Mouse (Mus musculus) myocyte (in vitro differentiated cells): ENCODE measurements around the gene Thada.

ENCODE experiments used
- MYOD1 ChIP-seq, 3 experiments: IDR thresholded peaks; one replicate each; pipeline ENCODE4 v1.6.1; 2011; ENCODE audit warnings: control low read depth in 2 of 3, low read depth in 2 of 3, mild to moderate bottlenecking in 2 of 3, moderate library complexity in 1 of 3; ENCODE audit not compliant: insufficient read length in 2 of 3, control insufficient read depth in 1 of 3
- POLR2A ChIP-seq: IDR thresholded peaks from one replicate; pipeline ENCODE4 v1.6.1; 2011; ENCODE audit warnings: low read depth, mild to moderate bottlenecking, control low read depth, moderate library complexity; ENCODE audit not compliant: insufficient read length
- USF1 ChIP-seq: IDR thresholded peaks from one replicate; pipeline ENCODE4 v1.6.1; 2011; ENCODE audit warnings: low read depth, mild to moderate bottlenecking, control low read depth, moderate library complexity

DNA sequence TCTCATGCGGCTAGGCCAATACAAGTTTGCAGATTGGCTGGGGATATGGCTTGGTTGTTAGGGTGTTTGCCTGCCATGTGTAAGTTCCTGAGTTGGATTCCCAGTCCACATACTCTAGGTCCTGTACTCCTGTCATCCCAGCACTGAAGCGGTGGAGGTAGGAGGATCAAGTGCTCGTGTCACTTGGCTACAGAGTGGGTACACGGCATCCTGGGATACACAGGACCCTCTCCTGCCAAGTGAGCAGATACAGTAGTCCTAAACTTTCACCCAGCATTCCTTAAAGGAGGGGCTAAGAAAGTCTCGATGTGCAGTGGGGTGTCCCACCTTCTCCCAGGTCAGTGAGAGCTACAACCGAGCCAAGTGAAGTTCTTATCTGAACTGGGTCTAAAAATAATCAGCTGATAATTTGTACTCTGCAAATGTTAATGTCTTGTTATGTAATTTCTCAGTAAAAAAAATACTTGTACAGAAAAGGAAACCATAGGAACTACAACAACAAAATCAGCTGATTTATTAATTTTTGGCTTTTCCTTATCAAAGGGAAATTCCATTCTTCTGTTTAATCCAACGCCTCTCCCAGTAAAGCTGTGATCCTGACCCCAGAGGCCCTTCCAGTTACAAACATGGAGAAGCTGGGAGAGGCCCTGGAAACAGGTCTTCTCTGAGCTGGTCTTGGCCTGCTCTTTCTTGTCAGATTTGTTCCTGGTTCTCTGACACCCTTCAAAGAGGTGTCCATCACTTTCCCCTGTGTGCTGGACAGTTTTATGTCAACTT lies 229.0 kb downstream of the Thada start:
- TF ChIP-seq USF1 (no peak), POLR2A (no peak), MYOD1 (IDR thresholded peaks at IDR 0.05; ENCODE audit: control insufficient read depth in 1 of 3, insufficient read length in 2 of 3, low read depth in 2 of 3) (no peak)
